Mouse (Mus musculus) brain, embryonic 14.5 days (tissue): ENCODE results near the gene Nek4.

ENCODE experiments used
- CTCF ChIP-seq: fragments of 200-500 bp; IDR thresholded peaks from 2 replicates; pipeline ENCODE4 v1.5.1; 2012; ENCODE audit warnings: inconsistent platforms, mild to moderate bottlenecking, moderate library complexity, borderline replicate concordance; ENCODE audit not compliant: insufficient read depth, insufficient read length; ENCODE audit errors: extremely low read depth
- POLR2A ChIP-seq: fragments of 200-500 bp; IDR thresholded peaks from 2 replicates; pipeline ENCODE4 v1.6.1; 2012; ENCODE audit warnings: mild to moderate bottlenecking, inconsistent platforms, borderline replicate concordance; ENCODE audit not compliant: poor library complexity, insufficient read depth, insufficient read length, severe bottlenecking; ENCODE audit errors: extremely low read depth

DNA sequence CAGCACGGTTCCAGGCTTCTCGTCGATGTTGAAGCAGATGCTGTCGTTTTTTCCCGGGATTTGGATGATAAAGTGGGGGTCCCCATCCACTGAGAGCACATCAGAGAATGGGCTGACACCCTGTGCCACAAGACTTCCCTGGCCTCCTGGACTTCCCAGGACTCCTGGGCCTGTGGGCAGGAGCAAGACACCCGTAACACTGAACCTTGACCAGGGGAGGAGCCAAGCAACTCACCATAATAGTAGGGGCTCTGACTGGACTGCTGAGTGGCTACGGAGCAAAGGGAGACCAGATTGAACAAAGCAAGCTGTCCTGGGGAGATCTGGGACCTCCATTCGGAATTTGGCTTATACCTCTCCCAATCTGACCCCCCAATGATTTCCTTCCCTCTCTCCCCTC, 38.5 kb upstream of the Nek4 start:
- TF ChIP-seq POLR2A = no peak
- no peak for TF ChIP-seq CTCF
